Mouse (Mus musculus): Measurements from ENCODE around the gene Ccdc84. TPM values are rescaled to one million over a fixed set of nuclear protein-coding genes. Genes with fewer than 3 reads are reported as not detected.
"Not testable (repeated sequence)": the region's sequence is repeated elsewhere in the genome, so short reads cannot be mapped to it uniquely, and the experiment has no call there.

Ccdc84 gene
- 11.9 and 19.2 TPM in 2 replicates for polyA plus RNA-seq (2012; ENCODE audit: insufficient read depth, low replicate concordance)

DNA sequence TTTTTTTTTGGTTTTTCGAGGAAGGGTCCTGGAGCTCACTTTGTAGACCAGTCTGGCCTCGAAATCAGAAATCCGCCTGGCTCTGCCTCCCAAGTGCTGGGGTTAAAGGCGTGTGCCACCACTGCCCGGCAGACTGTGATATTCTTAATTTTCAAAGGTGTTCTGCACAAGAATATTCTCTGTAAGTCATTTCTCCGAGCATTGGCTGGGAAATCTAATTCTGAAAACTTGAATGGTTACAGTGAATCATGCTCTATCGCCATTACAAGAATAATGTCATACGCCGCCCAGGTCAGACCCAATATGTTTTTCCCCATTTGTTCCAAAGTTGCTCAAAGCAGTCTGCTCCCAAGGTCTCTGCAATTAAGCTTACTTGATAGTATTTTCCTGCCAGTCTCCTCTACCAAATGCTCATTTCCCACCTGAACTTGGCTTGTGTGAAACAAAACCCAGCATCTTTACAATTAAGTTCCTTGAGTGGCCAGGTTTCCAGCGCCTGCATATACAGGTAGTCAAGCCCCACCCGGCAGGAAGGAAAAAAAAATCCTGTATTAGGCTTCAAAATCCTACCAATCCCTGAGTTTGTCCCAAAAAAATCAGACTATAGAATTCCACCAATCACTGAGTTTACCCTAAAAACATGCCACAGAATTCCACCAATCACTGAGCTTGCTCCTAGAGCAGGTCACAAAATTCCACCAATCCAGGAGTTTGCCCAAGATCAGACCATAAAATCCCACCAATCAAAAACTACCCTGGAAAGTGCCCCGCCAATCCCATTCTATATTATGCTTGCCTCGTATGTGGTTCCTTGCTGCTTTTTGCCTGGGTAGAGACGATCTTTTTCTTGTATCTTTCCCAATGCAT lies at the start of gene Ccdc84:
Gene Ccdc84 (minus strand): TSS at position 51 of the 867 bp plus-strand sequence.
- H3K27me3 ChIP-seq (replicated peaks), result no peaks in the 10 kb centered on the region
- peaks cover 34% of the 10 kb centered on the region for H3K4me1 ChIP-seq
- TF ChIP-seq GATA1 (IDR thresholded peaks at IDR 0.05; ENCODE audit: borderline replicate concordance, low read length) (no peak), FLI1 (IDR thresholded peaks at IDR 0.05; ENCODE audit: low read length) (no peak)
- peak within 1 kb of the TSS; percentile 100 for H3K4me3 ChIP-seq (replicated peaks)
- peaks cover 25% of the 10 kb centered on the region for H3K36me3 ChIP-seq (replicated peaks; ENCODE audit: low read length)
- no peaks in the 10 kb centered on the region for H3K9me3 ChIP-seq

DNA sequence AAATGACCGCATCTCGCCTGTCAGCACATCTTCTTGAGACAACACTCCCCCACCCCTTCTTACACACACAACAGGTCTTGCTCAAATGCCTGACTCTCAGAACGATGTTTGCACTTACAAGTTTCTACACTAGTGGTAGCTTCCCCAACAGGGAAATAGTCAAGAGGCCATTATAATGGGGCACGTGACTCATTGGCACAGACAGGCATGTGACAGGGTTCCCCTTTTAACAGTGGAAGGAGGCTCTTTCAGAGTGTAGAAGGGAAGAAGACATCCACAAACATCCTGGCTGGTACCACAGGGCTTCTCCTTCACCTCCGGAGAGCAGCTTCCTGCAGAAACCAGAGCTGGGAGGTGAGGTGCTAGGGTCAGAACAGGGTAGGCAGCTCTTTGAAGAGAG lies 43.6 kb upstream of the Ccdc84 start:
- H3K4me3 ChIP-seq (replicated peaks), result peak overlapping the region; percentile 35
- no peak for TF ChIP-seq GATA1 (IDR thresholded peaks at IDR 0.05; ENCODE audit: borderline replicate concordance, low read length)
- no peak for TF ChIP-seq FLI1 (IDR thresholded peaks at IDR 0.05; ENCODE audit: low read length)

DNA sequence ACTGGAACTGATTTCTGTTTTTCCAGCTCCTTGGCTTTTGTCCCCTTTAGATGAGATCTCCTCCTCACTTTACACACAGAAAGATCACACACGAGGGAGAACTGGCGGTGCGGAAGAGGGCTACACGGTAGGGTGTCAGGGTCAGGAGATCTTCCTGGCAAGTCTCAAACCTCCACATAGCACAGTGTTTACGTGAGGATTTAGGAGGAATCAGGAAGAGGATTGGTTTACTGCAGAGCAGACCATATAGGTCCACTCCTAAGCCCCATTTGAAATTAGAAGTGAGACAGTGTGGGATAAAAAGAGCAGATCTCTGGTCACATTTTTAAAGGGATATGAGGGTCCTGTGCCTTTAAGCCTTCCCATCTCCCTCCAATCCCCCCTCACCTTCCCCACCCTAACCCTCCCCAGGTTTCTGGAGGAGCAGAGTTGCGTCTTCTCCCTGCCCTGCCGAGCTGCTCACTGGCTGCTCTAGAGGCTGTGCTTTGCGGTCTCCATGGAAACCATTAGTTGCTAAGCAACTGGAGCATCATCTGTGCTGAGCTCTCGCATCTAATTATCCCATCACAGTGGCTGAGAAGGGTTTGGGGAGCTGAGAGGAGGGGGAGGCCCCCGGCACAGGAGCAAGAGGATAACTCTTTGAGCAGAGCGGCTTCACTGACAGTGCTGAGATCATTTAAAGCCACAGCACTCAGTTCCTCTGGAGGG lies 38.8 kb upstream of the Ccdc84 start:
- no peak for TF ChIP-seq GATA1 (IDR thresholded peaks at IDR 0.05; ENCODE audit: borderline replicate concordance, low read length)
- no peak for TF ChIP-seq FLI1 (IDR thresholded peaks at IDR 0.05; ENCODE audit: low read length)
- Histone ChIP-seq H3K9me3 (no peaks in the 10 kb centered on the region), H3K27me3 (replicated peaks) (peaks cover 75% of the 10 kb centered on the region)

More for the DNA sequence above, 43.6 kb upstream of the Ccdc84 start:
- Histone ChIP-seq H3K36me3 (replicated peaks; ENCODE audit: low read length) (no peaks in the 10 kb centered on the region), H3K27me3 (replicated peaks) (peaks cover 52% of the 10 kb centered on the region), H3K9me3 (peaks cover 2% of the 10 kb centered on the region), H3K4me1 (peaks cover 4% of the 10 kb centered on the region; the same call in 1 of the 2 replicates)

DNA sequence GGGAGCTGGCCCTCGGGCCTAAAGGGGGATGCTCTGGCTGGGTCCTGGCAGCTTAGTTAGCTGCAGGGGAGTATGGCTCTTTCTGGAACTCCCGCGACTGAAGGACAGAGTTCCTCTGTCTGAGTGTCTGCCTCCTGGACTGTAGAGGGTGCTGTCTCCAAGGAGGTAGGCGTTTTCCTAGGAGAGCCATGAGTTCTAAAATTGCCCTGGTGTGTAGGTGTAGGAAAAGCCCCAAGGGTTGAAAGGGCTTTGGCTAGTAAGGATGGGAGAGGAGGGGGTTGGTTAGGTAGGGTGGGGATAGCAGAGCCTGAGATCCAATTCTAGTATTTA lies 36.5 kb upstream of the Ccdc84 start, which contains the start of gene Upk2:
Gene Upk2 (minus strand): TSS at position 86 of the 330 bp plus-strand sequence.
- H3K27me3 ChIP-seq (replicated peaks), result peaks cover 65% of the 10 kb centered on the region
- no peak for TF ChIP-seq FLI1 (IDR thresholded peaks at IDR 0.05; ENCODE audit: low read length)
- TF ChIP-seq GATA1 (IDR thresholded peaks at IDR 0.05; ENCODE audit: borderline replicate concordance, low read length), result no peak
- H3K9me3 ChIP-seq, result no peaks in the 10 kb centered on the region

More for the DNA sequence above, 38.8 kb upstream of the Ccdc84 start:
- no peaks in the 10 kb centered on the region for H3K36me3 ChIP-seq (replicated peaks; ENCODE audit: low read length)
- H3K4me3 ChIP-seq (replicated peaks), result no peak overlapping the region
- peaks cover 17% of the 10 kb centered on the region for H3K4me1 ChIP-seq

DNA sequence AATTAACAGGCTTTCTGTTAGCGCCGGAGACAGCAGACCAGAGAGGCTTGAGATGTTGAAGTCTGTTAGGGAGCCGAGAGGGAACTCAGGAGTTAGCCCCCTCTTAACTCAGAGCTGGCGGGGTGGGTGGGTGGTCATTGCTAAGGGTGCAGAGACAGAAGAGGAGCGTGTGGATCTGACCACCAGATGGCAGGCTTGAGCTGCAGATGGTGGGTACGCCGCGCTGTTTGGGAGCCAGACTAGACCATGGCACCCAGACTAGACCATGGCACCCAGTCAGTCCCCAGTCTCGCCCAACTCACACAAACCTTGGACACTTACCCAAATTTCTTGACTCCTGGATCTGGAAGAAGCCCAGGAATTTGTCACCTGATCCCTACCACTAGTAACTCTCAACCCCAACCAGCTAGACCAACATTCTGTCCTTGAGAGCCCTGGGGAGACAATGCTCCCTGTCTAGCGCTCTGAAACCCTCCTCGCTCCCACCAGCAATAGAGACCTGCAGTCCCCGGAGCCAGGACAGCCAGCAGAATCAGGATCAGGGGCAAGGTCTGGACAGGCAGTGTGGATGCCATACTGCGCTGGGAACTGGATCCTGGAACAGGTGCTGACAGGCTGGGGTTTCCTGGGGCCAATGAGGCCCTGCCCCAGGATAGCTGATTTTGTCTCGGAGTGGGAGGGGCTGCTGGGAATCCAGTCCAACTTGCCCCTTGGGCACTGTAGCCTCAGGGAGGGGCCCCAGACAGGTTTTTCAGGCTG lies 35.9 kb upstream of the Ccdc84 start:
- peaks cover 12% of the 10 kb centered on the region for H3K4me1 ChIP-seq
- no peaks in the 10 kb centered on the region for H3K9me3 ChIP-seq
- TF ChIP-seq FLI1 (IDR thresholded peaks at IDR 0.05; ENCODE audit: low read length) (no peak), GATA1 (IDR thresholded peaks at IDR 0.05; ENCODE audit: borderline replicate concordance, low read length) (no peak)
- H3K4me3 ChIP-seq (replicated peaks), result peak overlapping the region; percentile 46
- no peaks in the 10 kb centered on the region for H3K36me3 ChIP-seq (replicated peaks; ENCODE audit: low read length)
- H3K27me3 ChIP-seq (replicated peaks), result peaks cover 61% of the 10 kb centered on the region

More for the DNA sequence above, 36.5 kb upstream of the Ccdc84 start, which contains the start of gene Upk2:
- peak within 1 kb of the TSS; percentile 46 for H3K4me3 ChIP-seq (replicated peaks)
- no peaks in the 10 kb centered on the region for H3K36me3 ChIP-seq (replicated peaks; ENCODE audit: low read length)
- H3K4me1 ChIP-seq, result peaks cover 12% of the 10 kb centered on the region

- peaks cover 39% of the 10 kb centered on the region for H3K27me3 ChIP-seq (replicated peaks)
- no peak for TF ChIP-seq GATA1 (IDR thresholded peaks at IDR 0.05; ENCODE audit: borderline replicate concordance, low read length)
- no peak for TF ChIP-seq FLI1 (IDR thresholded peaks at IDR 0.05; ENCODE audit: low read length)
Observed at GRCm38 (mm10) chr9:44450387-44450786, 32.0 kb upstream of the Ccdc84 start.

GRCm38 (mm10) chr9:44444402-44445025 lies 26.1 kb upstream of the Ccdc84 start:
- H3K36me3 ChIP-seq (replicated peaks; ENCODE audit: low read length); H3K4me1 ChIP-seq; H3K9me3 ChIP-seq; H3K4me3 ChIP-seq (replicated peaks): not testable (repeated sequence)
- H3K27me3 ChIP-seq (replicated peaks), result peaks cover 12% of the 10 kb centered on the region

More at GRCm38 (mm10) chr9:44450387-44450786, 32.0 kb upstream of the Ccdc84 start:
- H3K4me1 ChIP-seq, result peaks cover 12% of the 10 kb centered on the region
- H3K4me3 ChIP-seq (replicated peaks), result no peak overlapping the region
- no peaks in the 10 kb centered on the region for H3K9me3 ChIP-seq
- no peaks in the 10 kb centered on the region for H3K36me3 ChIP-seq (replicated peaks; ENCODE audit: low read length)

DNA sequence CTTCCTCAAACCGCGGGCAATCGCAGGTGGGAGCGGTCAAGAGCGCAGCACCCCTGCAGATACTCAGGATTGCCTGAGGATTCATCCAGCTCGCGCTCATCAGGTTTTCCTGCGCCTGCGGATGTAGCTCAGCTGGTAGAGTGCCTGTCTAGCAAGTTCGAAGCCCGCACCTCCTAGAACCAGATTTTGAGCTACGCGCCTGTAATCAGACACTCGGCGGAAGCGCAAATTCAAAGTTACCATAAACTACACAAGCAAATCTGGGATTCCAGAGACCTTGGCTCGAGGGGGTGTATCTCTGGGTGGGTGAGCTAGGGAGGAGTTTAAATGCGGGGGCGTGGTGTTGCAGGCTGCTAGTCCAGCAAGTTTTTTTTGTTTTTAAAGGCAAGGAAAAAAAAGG lies 22.6 kb upstream of the Ccdc84 start, which contains the start of gene Foxr1:
Gene Foxr1 (minus strand): TSS at position 176 of the 400 bp plus-strand sequence.
- Histone ChIP-seq H3K36me3 (replicated peaks; ENCODE audit: low read length) (no peaks in the 10 kb centered on the region), H3K27me3 (replicated peaks) (peaks cover 20% of the 10 kb centered on the region), H3K4me3 (replicated peaks) (no peak within 1 kb of the TSS), H3K4me1 (peaks cover 7% of the 10 kb centered on the region), H3K9me3 (no peaks in the 10 kb centered on the region)
- TF ChIP-seq GATA1 (IDR thresholded peaks at IDR 0.05; ENCODE audit: borderline replicate concordance, low read length), result no peak

DNA sequence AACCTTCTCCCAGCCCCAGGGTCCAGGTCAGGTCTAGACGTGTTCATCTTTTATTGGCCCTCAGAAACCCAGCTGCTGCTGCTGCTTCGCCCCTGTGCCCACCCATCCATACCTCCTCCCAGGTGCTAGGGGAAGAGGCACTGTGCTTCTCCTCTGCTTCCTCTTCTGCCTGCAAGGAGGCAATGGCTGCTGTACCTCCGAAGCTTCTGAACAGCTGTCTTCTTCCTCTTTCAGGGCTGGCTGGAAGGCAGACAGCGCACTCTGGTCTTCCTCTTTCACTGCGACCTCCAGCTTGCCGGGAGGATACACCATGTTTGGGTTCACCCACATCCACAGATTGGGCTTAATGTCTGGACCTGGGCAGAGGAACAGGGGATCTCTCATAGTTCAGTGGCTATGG lies 17.4 kb upstream of the Ccdc84 start:
- H3K4me1 ChIP-seq, result peaks cover 17% of the 10 kb centered on the region
- peak overlapping the region; percentile 66 for H3K4me3 ChIP-seq (replicated peaks)
- no peak for TF ChIP-seq GATA1 (IDR thresholded peaks at IDR 0.05; ENCODE audit: borderline replicate concordance, low read length)
- TF ChIP-seq FLI1 (IDR thresholded peaks at IDR 0.05; ENCODE audit: low read length), result no peak

More for the DNA sequence above, 17.4 kb upstream of the Ccdc84 start:
- no peaks in the 10 kb centered on the region for H3K36me3 ChIP-seq (replicated peaks; ENCODE audit: low read length)
- H3K9me3 ChIP-seq, result no peaks in the 10 kb centered on the region
- H3K27me3 ChIP-seq (replicated peaks), result peaks cover 42% of the 10 kb centered on the region
